Mouse (Mus musculus): ENCODE measurements around the gene Ppa1. TPM values are rescaled to one million over a fixed set of nuclear protein-coding genes. Genes with fewer than 3 reads are reported as not detected.

Gene Ppa1
- polyA plus RNA-seq, 1 experiment from 2014 or later, result 127 TPM

Other genes with a start within 250 kb of the Ppa1 start
- gene Nodal, start 230.6 kb upstream of the Ppa1 start, polyA plus RNA-seq (2015; fragmentation: Nextera tagmentation; extraction: Ambion mirVana), result 0.08 TPM in 2 replicates
- 83.7 and 91.5 TPM in 2 replicates for gene Eif4ebp2, start 195.9 kb upstream of the Ppa1 start, polyA plus RNA-seq (2015; fragmentation: Nextera tagmentation; extraction: Ambion mirVana)
- 3.5 and 4.5 TPM in 2 replicates for gene Lrrc20, start 172.8 kb upstream of the Ppa1 start, polyA plus RNA-seq (2015; fragmentation: Nextera tagmentation; extraction: Ambion mirVana)
- 0.04 TPM in 2 replicates for gene Npffr1, start 53.1 kb upstream of the Ppa1 start, polyA plus RNA-seq (2015; fragmentation: Nextera tagmentation; extraction: Ambion mirVana)
- 154 and 163 TPM in 2 replicates for gene Sar1a, start 31.7 kb downstream of the Ppa1 start, polyA plus RNA-seq (2015; fragmentation: Nextera tagmentation; extraction: Ambion mirVana)
- 23.8 and 26.0 TPM in 2 replicates for gene Tysnd1, start 47.0 kb downstream of the Ppa1 start, polyA plus RNA-seq (2015; fragmentation: Nextera tagmentation; extraction: Ambion mirVana)
- 3.8 TPM in 2 replicates for gene Aifm2, start 66.7 kb downstream of the Ppa1 start, polyA plus RNA-seq (2015; fragmentation: Nextera tagmentation; extraction: Ambion mirVana)
- gene H2afy2, start 135.6 kb downstream of the Ppa1 start, polyA plus RNA-seq (2015; fragmentation: Nextera tagmentation; extraction: Ambion mirVana), result 21.0 and 27.2 TPM in 2 replicates

Data from thymus, postnatal 0 days (tissue).